Comparison of ENCODE assay signal across 18 mouse cellular contexts in the genomic region with DNA sequence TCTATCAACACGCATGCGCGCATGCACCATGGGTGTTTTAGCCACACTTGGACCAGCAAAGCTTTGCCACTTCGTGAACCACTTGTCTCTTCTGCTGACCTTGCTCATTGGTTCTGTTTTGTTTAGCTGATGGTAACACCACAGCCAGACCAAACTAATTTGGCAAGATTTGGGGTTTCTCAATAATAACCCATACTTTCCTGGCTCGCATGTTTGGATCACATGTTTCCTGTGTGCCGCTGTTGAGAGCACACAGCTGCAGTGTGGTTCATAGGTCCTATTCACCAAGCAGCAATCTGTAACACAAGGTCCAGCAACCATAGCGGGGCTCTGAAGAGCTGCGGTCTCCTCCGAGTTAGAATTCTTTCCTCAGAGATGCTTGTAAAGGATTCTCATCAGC.
"Had no signal": no experiment of that assay in that cellular context is flagged by ENCODE, and none has a peak within 500 bp of the region (broad histone marks: within the 10 kb centered on the region; RNA-seq: fewer than 3 reads in every experiment).

No protein-coding gene starts in this region.

- H3K36me3 ChIP-seq: liver, embryonic 12.5 days; midbrain, embryonic 10.5 days; midbrain, embryonic 12.5 days; neural tube, embryonic 13.5 days; neural tube, embryonic 15.5 days had no signal

- H3K27me3 ChIP-seq: liver, embryonic 12.5 days; midbrain, embryonic 12.5 days; neural tube, embryonic 13.5 days; neural tube, embryonic 15.5 days had no signal

- H3K4me2 ChIP-seq: liver, embryonic 12.5 days; midbrain, embryonic 12.5 days; neural tube, embryonic 13.5 days; neural tube, embryonic 15.5 days had no signal

- H3K9ac ChIP-seq: liver, embryonic 12.5 days; liver, embryonic 14.5 days; midbrain, embryonic 12.5 days; neural tube, embryonic 13.5 days; neural tube, embryonic 15.5 days had no signal

- H3K27ac ChIP-seq: liver, embryonic 12.5 days; liver, embryonic 14.5 days; midbrain, embryonic 10.5 days; midbrain, embryonic 12.5 days; neural tube, embryonic 13.5 days; neural tube, embryonic 15.5 days had no signal

- H3K4me3 ChIP-seq: liver, embryonic 12.5 days; midbrain, embryonic 10.5 days; midbrain, embryonic 12.5 days; myocyte; neural tube, embryonic 13.5 days; neural tube, embryonic 15.5 days had no signal

- ATAC-seq: liver, embryonic 12.5 days; midbrain, embryonic 16.5 days had no signal

- H3K9me3 ChIP-seq: liver, embryonic 12.5 days; midbrain, embryonic 10.5 days; midbrain, embryonic 12.5 days; neural tube, embryonic 13.5 days; neural tube, embryonic 15.5 days had no signal

- DNase-seq: lung, adult 18-20 months; midbrain, embryonic 14.5 days; retina, postnatal 1 day; right cerebral cortex, adult 18-20 months; right cerebral cortex, postnatal 25 days; right cerebral cortex, postnatal 4 days; spleen, adult 18-20 months; thymus, adult 18-20 months; thymus, postnatal 14 days; thymus, postnatal 36 days had no signal

- H3K4me1 ChIP-seq: liver, embryonic 12.5 days; midbrain, embryonic 10.5 days had no signal
